Mouse (Mus musculus): ENCODE measurements around the gene Ajm1. TPM values are rescaled to one million over a fixed set of nuclear protein-coding genes. Genes with fewer than 3 reads are reported as not detected.
"Not testable (repeated sequence)": the region's sequence is repeated elsewhere in the genome, so short reads cannot be mapped to it uniquely, and the experiment has no call there.

The Ajm1 gene
- polyA plus RNA-seq, 1 experiment from 2014 or later = 0.05 TPM

DNA sequence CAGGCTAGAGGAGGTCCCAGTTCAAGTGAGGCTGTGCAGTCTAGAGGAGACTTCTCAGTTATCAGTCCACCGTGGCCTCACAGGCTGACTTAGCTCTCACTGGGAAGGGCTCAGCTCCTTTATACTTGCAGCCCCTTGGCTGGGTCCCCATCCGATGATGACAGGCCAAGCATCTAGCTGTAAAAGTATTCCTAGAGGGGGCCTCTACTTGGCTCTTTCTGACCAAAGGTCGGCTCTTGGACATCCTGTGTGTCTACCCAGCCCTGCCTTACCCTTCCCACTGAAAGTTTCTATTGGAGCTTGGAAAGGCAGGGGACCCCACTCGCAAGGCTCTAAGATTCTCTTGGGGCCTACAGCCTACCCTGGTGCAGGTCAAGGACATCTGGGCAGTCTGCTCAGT is 10.3 kb downstream of the Ajm1 start:
- DNase-seq (ENCODE audit: low spot score) = no peak
- H3K4me1 ChIP-seq = peaks cover 29% of the 10 kb centered on the region
- H3K27me3 ChIP-seq (ENCODE audit: low read depth, poor library complexity, severe bottlenecking) = peaks cover 9% of the 10 kb centered on the region
- no peaks in the 10 kb centered on the region for H3K9me3 ChIP-seq (replicated peaks)
- H3K4me3 ChIP-seq = no peak overlapping the region
- peaks cover 73% of the 10 kb centered on the region for H3K36me3 ChIP-seq
- WGBS = 92% methylated on average over 4 of the region's 4 CpGs
- H3K27ac ChIP-seq (replicated peaks) = no peak overlapping the region

DNA sequence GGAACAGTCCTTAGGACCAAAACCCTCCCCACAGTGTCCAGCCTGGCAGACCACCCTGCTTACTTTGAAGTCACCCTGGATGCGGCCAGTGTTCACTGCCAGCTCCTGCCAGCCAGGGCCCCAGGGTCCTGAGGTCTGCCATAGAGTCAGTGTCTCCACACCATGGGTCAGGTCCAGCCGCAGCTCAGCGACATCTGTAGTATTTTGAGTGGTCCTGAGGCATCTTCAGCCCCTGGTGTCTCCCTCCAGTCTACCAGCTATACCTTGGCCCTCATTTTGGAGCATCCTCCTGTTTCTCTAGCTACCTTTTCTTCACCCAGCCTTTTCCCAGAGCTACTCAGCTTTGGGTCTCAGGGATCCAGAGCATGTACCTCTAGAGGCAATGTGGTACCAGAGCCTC is 12.2 kb downstream of the Ajm1 start:
- 92% methylated on average over 3 of the region's 3 CpGs for WGBS
- no peak for DNase-seq (ENCODE audit: low spot score)
- Histone ChIP-seq H3K27ac (replicated peaks) (no peak overlapping the region), H3K4me1 (peaks cover 16% of the 10 kb centered on the region), H3K4me3 (no peak overlapping the region), H3K9me3 (replicated peaks) (no peaks in the 10 kb centered on the region), H3K27me3 (ENCODE audit: low read depth, poor library complexity, severe bottlenecking) (no peaks in the 10 kb centered on the region), H3K36me3 (peaks cover 91% of the 10 kb centered on the region)

DNA sequence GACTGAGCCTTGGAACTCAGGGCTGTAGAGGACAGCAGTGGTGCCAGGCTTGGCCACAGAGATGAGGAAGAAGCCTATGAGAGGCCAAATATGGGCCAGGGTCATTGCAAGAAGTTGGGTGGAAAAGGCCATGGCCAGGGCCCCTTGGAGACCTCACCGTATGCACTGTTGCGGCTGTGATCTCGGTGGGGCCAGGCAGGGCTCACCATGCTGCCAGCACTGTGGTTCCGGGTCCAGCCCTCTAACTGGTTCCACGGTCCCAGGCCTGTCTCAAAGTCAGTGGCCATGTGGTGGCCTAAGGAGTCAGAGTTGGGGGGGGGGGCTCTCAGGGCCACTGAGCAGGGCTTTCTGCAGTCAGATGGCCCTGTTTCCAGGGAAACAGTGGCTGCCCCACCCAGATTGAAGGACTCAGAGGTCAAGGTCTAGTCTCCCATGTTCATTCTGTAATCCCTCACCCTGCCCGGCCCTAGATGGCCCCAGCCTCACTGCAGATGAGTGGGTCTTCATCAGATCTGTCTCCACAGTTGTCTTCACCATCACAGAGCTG is 13.0 kb downstream of the Ajm1 start:
- Histone ChIP-seq H3K4me1 (peaks cover 8% of the 10 kb centered on the region), H3K27ac (replicated peaks) (0 out of 2 replicates have a peak overlapping the region, but pooled peaks have one; percentile 1), H3K27me3 (ENCODE audit: low read depth, poor library complexity, severe bottlenecking) (no peaks in the 10 kb centered on the region), H3K36me3 (peaks cover 99% of the 10 kb centered on the region), H3K9me3 (replicated peaks) (no peaks in the 10 kb centered on the region), H3K4me3 (no peak overlapping the region)
- no peak for DNase-seq (ENCODE audit: low spot score)
- WGBS = 92% methylated on average over 6 of the region's 6 CpGs

DNA sequence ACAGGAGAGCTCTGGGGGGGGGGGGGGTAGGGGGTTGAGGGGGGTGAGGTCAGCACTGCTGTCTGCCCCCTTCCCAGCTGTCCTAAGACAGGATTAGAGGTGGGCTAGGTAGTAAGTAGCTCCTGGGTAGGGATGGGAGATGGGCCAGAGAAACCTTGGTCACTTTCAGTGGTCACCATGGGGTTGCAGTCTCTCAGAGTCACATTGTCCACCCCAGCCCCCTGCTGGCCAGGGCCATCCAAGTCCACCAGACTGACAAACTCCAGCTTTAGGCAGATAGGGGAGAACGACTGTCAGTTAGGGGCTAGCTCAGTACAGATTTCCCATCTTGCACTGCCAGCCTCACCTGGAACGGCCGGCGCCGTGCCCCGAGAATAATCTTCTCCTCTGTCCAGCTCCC is 15.0 kb downstream of the Ajm1 start:
- Histone ChIP-seq H3K9me3 (replicated peaks) (no peaks in the 10 kb centered on the region), H3K4me3 (no peak overlapping the region), H3K4me1 (no peaks in the 10 kb centered on the region; the same call in 1 of the 2 replicates), H3K27ac (replicated peaks) (no peak overlapping the region), H3K36me3 (peaks cover 100% of the 10 kb centered on the region), H3K27me3 (ENCODE audit: low read depth, poor library complexity, severe bottlenecking) (no peaks in the 10 kb centered on the region)
- WGBS = 89% methylated on average over 6 of the region's 6 CpGs
- DNase-seq (ENCODE audit: low spot score) = no peak

DNA sequence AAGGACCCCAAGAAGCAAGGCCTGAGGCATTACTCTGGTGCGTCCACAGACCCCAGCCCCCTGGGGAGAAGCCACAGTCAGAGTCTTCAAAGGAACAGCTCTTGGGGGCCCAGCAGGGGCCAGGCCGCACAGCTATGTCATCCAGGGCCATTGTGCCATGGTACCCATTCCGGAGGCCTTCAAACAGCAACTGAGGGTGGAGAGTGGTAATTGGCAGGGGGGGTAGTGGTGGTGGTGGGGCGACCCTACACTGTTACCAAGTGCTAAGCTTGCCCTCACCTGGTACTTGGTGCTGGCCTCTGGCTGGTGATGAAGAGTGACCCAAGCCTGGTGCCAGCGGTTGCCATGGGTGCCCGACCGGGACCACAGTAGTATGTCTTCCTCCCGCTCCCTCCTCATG is 15.8 kb downstream of the Ajm1 start:
- H3K9me3 ChIP-seq (replicated peaks) = no peaks in the 10 kb centered on the region
- no peak overlapping the region for H3K4me3 ChIP-seq
- no peaks in the 10 kb centered on the region for H3K27me3 ChIP-seq (ENCODE audit: low read depth, poor library complexity, severe bottlenecking)
- 86% methylated on average over 8 of the region's 8 CpGs for WGBS
- peaks cover 100% of the 10 kb centered on the region for H3K36me3 ChIP-seq
- no peaks in the 10 kb centered on the region; the same call in 1 of the 2 replicates for H3K4me1 ChIP-seq
- no peak overlapping the region for H3K27ac ChIP-seq (replicated peaks)
- DNase-seq (ENCODE audit: low spot score) = no peak

DNA sequence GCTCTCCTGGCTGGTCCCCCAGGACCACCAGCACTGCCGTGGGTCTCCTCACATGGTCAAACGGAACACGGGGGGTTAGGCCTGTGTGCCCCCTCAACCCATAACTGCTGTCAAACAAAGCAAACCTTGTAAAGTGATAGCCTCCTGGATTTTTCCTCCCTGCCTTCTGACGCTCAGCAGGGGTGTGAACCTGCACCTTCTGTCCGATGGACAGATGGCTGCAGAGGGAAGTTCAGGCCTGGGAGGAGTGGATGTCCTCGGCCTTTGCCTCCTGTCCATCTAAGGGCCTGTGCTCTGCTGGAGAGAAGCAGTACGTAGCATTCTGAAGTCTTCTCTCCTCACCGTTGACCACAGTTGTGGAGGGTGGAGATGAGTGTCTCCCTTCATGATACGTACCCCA is 19.6 kb downstream of the Ajm1 start:
- H3K27me3 ChIP-seq (ENCODE audit: low read depth, poor library complexity, severe bottlenecking) = no peaks in the 10 kb centered on the region
- peaks cover 75% of the 10 kb centered on the region for H3K36me3 ChIP-seq
- H3K4me3 ChIP-seq = no peak overlapping the region
- 85% methylated on average over 9 of the region's 9 CpGs for WGBS
- no peak for DNase-seq (ENCODE audit: low spot score)
- no peaks in the 10 kb centered on the region for H3K9me3 ChIP-seq (replicated peaks)
- H3K4me1 ChIP-seq = peaks cover 21% of the 10 kb centered on the region
- no peak overlapping the region for H3K27ac ChIP-seq (replicated peaks)

DNA sequence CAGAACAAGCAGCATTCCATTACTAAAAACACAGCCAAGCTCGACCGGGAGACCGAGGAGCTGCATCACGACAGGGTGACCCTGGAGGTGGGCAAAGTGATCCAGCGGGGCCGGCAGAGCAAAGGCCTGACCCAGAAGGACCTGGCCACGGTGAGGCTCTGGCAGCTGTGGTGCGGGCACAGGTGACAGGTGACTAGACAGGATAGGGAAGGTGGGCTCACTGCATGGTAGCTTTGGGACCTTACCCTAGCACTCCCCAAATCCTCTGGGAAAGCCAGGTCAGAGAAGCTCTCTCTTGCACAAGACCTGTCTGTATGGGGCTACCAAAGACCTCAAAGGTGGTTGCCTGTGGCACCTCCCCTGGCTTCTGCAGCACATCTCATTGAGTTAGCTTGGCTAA is 21.0 kb downstream of the Ajm1 start:
- Histone ChIP-seq H3K4me1 (peaks cover 28% of the 10 kb centered on the region), H3K4me3 (no peak overlapping the region), H3K27me3 (ENCODE audit: low read depth, poor library complexity, severe bottlenecking) (no peaks in the 10 kb centered on the region), H3K9me3 (replicated peaks) (no peaks in the 10 kb centered on the region), H3K36me3 (peaks cover 61% of the 10 kb centered on the region), H3K27ac (replicated peaks) (no peak overlapping the region)
- no peak for DNase-seq (ENCODE audit: low spot score)
- 88% methylated on average over 8 of the region's 8 CpGs for WGBS

DNA sequence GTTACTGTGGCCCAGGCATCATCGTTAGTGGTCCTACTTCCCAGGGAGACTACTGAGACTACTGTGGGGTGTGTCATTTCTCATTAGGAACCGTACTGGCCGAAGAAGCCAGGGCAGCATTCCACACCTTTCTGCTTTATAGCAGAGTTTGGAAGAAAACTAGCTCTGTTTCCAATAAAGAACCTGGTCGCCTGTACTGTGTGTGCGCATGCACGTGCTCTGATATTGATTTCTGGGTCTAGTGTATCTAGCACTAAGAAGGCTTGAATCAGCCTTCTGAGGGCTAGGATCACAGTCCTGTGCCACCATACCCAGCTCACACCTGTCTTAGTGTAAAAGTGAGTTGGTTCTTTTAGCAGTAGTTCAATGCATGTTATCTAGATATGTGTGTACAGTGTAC is 22.8 kb downstream of the Ajm1 start:
- 0 out of 2 replicates have a peak overlapping the region, but pooled peaks have one; percentile 94 for H3K27ac ChIP-seq (replicated peaks)
- no peaks in the 10 kb centered on the region for H3K27me3 ChIP-seq (ENCODE audit: low read depth, poor library complexity, severe bottlenecking)
- WGBS = 85% methylated on average over 6 of the region's 6 CpGs
- peak overlapping the region; percentile 95 for H3K4me3 ChIP-seq
- DNase-seq (ENCODE audit: low spot score) = no peak
- H3K9me3 ChIP-seq (replicated peaks) = no peaks in the 10 kb centered on the region
- peaks cover 43% of the 10 kb centered on the region for H3K36me3 ChIP-seq
- H3K4me1 ChIP-seq = peaks cover 28% of the 10 kb centered on the region

DNA sequence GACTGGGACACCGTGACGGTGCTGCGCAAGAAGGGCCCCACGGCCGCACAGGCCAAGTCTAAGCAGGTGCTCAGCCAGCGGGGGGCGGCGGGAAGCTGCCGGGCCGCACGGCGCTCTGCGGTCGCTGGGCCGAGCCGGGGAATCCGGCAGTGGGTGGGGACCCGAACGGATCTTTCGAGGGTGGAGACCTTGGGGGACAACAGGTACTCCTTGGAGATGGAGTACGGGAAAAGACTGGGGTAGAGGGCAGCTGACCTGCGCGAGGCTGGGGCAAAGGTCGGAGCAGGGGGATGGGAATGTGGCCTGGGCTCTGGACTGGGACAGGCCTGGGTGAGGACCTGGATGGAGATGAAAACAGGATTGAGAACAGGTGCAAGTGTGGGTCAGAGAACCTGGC is 23.6 kb downstream of the Ajm1 start:
- under 1% methylated on average over 24 of the region's 24 CpGs for WGBS

DNA sequence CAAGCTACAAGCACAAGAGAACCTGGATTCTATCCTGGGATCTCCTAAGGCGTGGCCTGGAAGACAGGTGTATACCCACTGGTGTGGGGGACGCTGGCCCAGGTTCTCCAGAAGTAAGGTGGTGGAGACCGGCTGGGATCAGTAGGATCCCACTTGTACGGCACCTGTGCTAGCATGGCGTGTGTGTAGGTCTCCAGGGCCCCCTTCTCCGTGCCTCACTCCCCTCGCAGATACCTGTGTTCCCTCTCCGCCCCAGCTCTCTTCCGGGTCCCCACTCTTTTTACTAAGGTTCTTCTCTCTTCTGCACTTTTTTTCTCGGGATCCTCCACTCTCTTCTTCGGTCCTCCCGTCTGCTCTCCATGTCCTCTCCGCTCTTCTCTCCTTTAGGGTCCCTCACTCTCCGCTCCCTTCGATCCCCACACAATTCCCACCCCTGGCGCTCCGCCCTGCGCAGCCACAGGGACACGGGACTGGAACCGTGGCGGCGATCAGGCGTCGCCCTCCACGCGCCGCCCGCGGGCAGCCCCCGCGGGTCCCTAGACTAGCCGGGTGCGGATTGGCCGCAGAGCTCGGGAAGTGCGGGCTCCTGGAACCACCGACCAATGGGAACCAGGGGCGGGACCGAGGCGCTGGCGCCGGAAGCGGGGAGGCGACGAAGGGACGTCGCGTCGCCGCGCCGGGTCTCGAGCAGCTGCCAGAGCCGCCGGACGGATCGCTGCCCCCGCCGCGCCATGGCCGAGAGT is 24.2 kb downstream of the Ajm1 start, which contains the start of gene Edf1:
Gene Edf1, plus strand, starts transcription at position 627 of the 743 bp plus-strand sequence.
- Histone ChIP-seq H3K27ac (replicated peaks) (peak within 1 kb of the TSS; percentile 94), H3K4me3 (peak within 1 kb of the TSS; percentile 95), H3K9me3 (replicated peaks) (no peaks in the 10 kb centered on the region), H3K36me3 (peaks cover 30% of the 10 kb centered on the region), H3K27me3 (ENCODE audit: low read depth, poor library complexity, severe bottlenecking) (no peaks in the 10 kb centered on the region), H3K4me1 (peaks cover 28% of the 10 kb centered on the region)
- WGBS = under 1% methylated on average over 61 of the region's 61 CpGs
- DNase-seq (ENCODE audit: low spot score) = peak; percentile 95

More for the DNA sequence above, 23.6 kb downstream of the Ajm1 start:
- DNase-seq (ENCODE audit: low spot score) = no peak
- peaks cover 35% of the 10 kb centered on the region for H3K36me3 ChIP-seq
- H3K27ac ChIP-seq (replicated peaks) = peak overlapping the region; percentile 94
- H3K4me1 ChIP-seq = peaks cover 28% of the 10 kb centered on the region
- no peaks in the 10 kb centered on the region for H3K27me3 ChIP-seq (ENCODE audit: low read depth, poor library complexity, severe bottlenecking)
- no peaks in the 10 kb centered on the region for H3K9me3 ChIP-seq (replicated peaks)
- peak overlapping the region; percentile 95 for H3K4me3 ChIP-seq

DNA sequence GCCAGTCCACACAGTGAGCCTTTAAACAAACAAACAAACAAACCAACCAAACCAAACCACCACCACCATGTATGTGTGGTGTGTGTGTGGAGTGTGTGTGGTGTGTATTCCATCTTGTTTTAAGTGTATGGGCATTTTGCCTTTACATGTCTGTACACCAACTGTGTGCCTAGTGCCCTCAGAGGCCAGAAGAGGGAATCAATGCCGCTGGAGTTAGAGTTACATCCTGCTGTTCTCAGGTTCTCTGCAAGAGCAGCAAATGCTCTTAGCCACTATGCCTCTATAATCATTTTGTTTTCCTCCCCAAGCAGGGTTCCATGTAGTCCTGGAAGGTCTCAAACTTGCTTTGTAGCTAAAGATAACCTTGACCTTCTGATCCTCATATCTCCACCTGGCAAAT is 25.3 kb downstream of the Ajm1 start:
- H3K36me3 ChIP-seq = peaks cover 19% of the 10 kb centered on the region
- H3K9me3 ChIP-seq (replicated peaks) = no peaks in the 10 kb centered on the region
- no peak for DNase-seq (ENCODE audit: low spot score)
- peak overlapping the region; percentile 95; the same call in 1 of the 2 replicates for H3K4me3 ChIP-seq
- peaks cover 28% of the 10 kb centered on the region for H3K4me1 ChIP-seq
- H3K27me3 ChIP-seq (ENCODE audit: low read depth, poor library complexity, severe bottlenecking) = no peaks in the 10 kb centered on the region
- H3K27ac ChIP-seq (replicated peaks) = no peak overlapping the region
- 59% methylated on average over 1 of the region's 1 CpGs for WGBS

DNA sequence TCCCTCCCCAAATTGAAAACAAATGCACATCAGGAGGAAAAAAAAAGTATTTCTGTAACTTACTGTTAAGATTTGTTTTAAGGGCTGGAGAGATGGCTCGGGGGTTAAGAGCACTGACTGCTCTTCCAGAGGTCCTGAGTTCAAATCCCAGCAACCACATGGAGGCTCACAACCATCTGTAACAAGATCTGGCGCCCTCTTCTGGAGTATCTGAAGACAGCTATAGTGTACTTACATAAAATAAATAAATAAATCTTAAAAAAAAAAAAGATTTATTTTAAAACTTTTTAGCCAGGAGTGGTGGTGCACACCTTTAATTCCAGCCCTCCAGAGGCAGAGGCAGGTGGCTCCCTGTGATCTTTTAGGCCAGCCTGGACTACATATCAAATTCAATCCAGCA is 26.1 kb downstream of the Ajm1 start:
- 45% methylated on average over 2 of the region's 2 CpGs for WGBS

DNA sequence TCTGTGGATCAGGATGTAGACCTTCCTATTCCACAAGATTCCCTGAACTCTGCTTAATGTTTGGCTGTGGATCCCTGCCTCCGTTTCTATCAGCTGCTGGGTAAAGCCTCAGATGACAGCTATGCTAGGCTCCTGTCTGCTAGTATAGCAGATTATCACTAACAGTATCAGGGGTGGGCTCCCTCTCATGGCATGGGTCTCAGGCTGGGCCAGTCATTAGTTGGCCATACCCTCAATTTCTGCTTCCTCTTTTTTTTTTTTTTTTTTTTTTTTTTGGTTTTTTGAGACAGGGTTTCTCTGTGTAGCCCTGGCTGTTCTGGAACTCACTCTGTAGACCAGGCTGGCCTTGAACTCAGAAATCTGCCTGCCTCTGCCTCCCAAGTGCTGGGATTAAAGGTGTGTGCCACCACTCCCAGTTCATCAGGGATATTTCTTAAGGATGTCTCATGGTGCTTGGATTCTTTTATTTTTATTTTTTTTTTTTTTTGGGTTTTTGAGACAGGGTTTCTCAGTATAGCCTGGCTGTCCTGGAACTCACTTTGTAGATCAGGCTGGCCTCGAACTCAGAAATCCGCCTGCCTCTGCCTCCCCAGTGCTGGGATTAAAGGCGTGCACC is 28.3 kb downstream of the Ajm1 start:
- not testable (repeated sequence) for H3K27ac ChIP-seq (replicated peaks); H3K36me3 ChIP-seq; H3K27me3 ChIP-seq (ENCODE audit: low read depth, poor library complexity, severe bottlenecking); H3K4me3 ChIP-seq; DNase-seq (ENCODE audit: low spot score); H3K9me3 ChIP-seq (replicated peaks)
- 91% methylated on average over 4 of the region's 4 CpGs for WGBS
- H3K4me1 ChIP-seq = peaks cover 17% of the 10 kb centered on the region

More for the DNA sequence above, 26.1 kb downstream of the Ajm1 start:
- peaks cover 28% of the 10 kb centered on the region for H3K4me1 ChIP-seq
- H3K36me3 ChIP-seq = peaks cover 10% of the 10 kb centered on the region
- H3K27me3 ChIP-seq (ENCODE audit: low read depth, poor library complexity, severe bottlenecking); DNase-seq (ENCODE audit: low spot score); H3K27ac ChIP-seq (replicated peaks); H3K9me3 ChIP-seq (replicated peaks); H3K4me3 ChIP-seq: not testable (repeated sequence)

Measured in midbrain, embryonic 10.5 days (tissue).